In the genomic region with DNA sequence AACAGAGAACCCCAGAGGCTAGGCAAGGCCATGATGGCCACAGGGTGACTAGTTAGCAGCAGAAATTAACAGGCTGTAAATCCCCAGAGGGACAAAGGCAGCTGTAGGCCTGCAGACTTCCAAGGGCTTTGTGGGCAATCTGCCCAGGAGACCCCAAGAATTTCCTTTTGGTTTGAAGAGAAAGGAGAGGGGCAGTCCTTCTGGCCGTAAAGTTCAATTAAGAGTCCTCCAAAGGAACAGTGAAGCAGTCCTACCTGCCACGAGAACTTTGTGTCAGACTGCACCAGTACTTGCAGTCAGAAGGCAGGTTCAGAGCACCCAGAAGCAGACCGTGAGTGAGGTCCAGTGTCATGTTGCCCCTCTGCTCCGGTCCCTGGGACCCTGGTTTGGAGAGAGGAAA, we compare ENCODE assay signal across 8 mouse cellular contexts. TPM values are rescaled to one million over a fixed set of nuclear protein-coding genes. Genes with fewer than 3 reads are reported as not detected.
DNase-seq lines count a peak whose midpoint lies in the region; ATAC-seq lines count a peak whose summit lies in the region.
"Had no signal": no experiment of that assay in that cellular context is flagged by ENCODE, and none has a peak within 500 bp of the region (broad histone marks: within the 10 kb centered on the region; RNA-seq: fewer than 3 reads in every experiment).

No protein-coding gene starts in this region.

- H3K4me3 ChIP-seq in forebrain, embryonic 12.5 days (replicated peaks): no peak overlapping the region
- no peak overlapping the region for H3K4me3 ChIP-seq in intestine, embryonic 16.5 days (ENCODE audit: low read length)

- H3K27me3 ChIP-seq in forebrain, embryonic 12.5 days: no peaks in the 10 kb centered on the region
- no peaks in the 10 kb centered on the region for H3K27me3 ChIP-seq in intestine, embryonic 16.5 days (replicated peaks; ENCODE audit: control insufficient read depth, insufficient read depth, low read length)

- DNase-seq in kidney, postnatal 4 days: peak; percentile 48 to 55
- no peak for DNase-seq in kidney, adult 9 months
- DNase-seq in retina, embryonic 14.5 days (ENCODE audit: low spot score): peak; percentile 45
- DNase-seq in spleen, adult 12 weeks (ENCODE audit: low spot score): no peak
- no peak for DNase-seq in right cerebral cortex, adult 2 months (ENCODE audit: low spot score in 2 of 2)

- H3K4me2 ChIP-seq in forebrain, embryonic 12.5 days: peak overlapping the region; percentile 69
- H3K4me2 ChIP-seq in intestine, embryonic 16.5 days (ENCODE audit: low read depth, low read length): no peak overlapping the region

- H3K36me3 ChIP-seq in forebrain, embryonic 12.5 days (replicated peaks): peaks cover 7% of the 10 kb centered on the region; the same call in 1 of the 2 replicates
- H3K36me3 ChIP-seq in intestine, embryonic 16.5 days (ENCODE audit: control insufficient read depth, insufficient read depth, low read length): peaks cover 8% of the 10 kb centered on the region; the same call in 1 of the 2 replicates

- H3K4me1 ChIP-seq in forebrain, embryonic 12.5 days: peaks cover 55% of the 10 kb centered on the region
- H3K4me1 ChIP-seq in intestine, embryonic 16.5 days (ENCODE audit: control insufficient read depth, insufficient read depth, low read length): peaks cover 26% of the 10 kb centered on the region

- WGBS in forebrain, embryonic 12.5 days: 43% methylated on average over 4 of the region's 4 CpGs
- WGBS in intestine, embryonic 16.5 days: 70% methylated on average over 4 of the region's 4 CpGs

- no peak for ATAC-seq in forebrain, embryonic 12.5 days (ENCODE audit: low FRiP score)
- no peak for ATAC-seq in intestine, embryonic 16.5 days
- ATAC-seq: activated CD4-positive, CD25-positive, alpha-beta regulatory T cell, adult 4 months had no signal

- peak overlapping the region; percentile 56 for H3K9ac ChIP-seq in forebrain, embryonic 12.5 days
- H3K9ac ChIP-seq in intestine, embryonic 16.5 days (ENCODE audit: low read depth, low read length): peak overlapping the region; percentile 68

- H3K9me3 ChIP-seq in forebrain, embryonic 12.5 days: no peaks in the 10 kb centered on the region
- no peaks in the 10 kb centered on the region for H3K9me3 ChIP-seq in intestine, embryonic 16.5 days (ENCODE audit: control insufficient read depth, low read length)

- H3K27ac ChIP-seq in forebrain, embryonic 12.5 days: peak overlapping the region; percentile 95
- peak overlapping the region; percentile 94 for H3K27ac ChIP-seq in intestine, embryonic 16.5 days (ENCODE audit: low read length)

RNA-seq across cellular contexts. Expression of gene Hes6, which starts 1.1 kb away (rescaled TPM):
- polyA plus RNA-seq in forebrain, embryonic 12.5 days (2016; fragmentation: Nextera tagmentation; extraction: Ambion mirVana): 295 and 297 TPM in 2 replicates
- polyA plus RNA-seq in intestine, embryonic 16.5 days (2015; fragmentation: Nextera tagmentation; extraction: Ambion mirVana): 98.7 and 105 TPM in 2 replicates

RNA-seq across cellular contexts. Expression of gene Ilkap, which starts 16.3 kb away (rescaled TPM):
- 153 and 163 TPM in 2 replicates for polyA plus RNA-seq in forebrain, embryonic 12.5 days (2016; fragmentation: Nextera tagmentation; extraction: Ambion mirVana)
- polyA plus RNA-seq in intestine, embryonic 16.5 days (2015; fragmentation: Nextera tagmentation; extraction: Ambion mirVana): 102 and 112 TPM in 2 replicates

RNA-seq across cellular contexts. Expression of gene Per2, which starts 44.2 kb away (rescaled TPM):
- polyA plus RNA-seq in forebrain, embryonic 12.5 days (2016; fragmentation: Nextera tagmentation; extraction: Ambion mirVana): 3.7 and 3.9 TPM in 2 replicates
- polyA plus RNA-seq in intestine, embryonic 16.5 days (2015; fragmentation: Nextera tagmentation; extraction: Ambion mirVana): 8.9 and 11.7 TPM in 2 replicates

RNA-seq across cellular contexts. Expression of gene Erfe, which starts 48.7 kb away (rescaled TPM):
- 0.90 and 0.95 TPM in 2 replicates for polyA plus RNA-seq in forebrain, embryonic 12.5 days (2016; fragmentation: Nextera tagmentation; extraction: Ambion mirVana)
- polyA plus RNA-seq in intestine, embryonic 16.5 days (2015; fragmentation: Nextera tagmentation; extraction: Ambion mirVana): 7.1 and 9.0 TPM in 2 replicates
- polyA plus RNA-seq: activated CD4-positive, CD25-positive, alpha-beta regulatory T cell, adult 4 months had no signal

Comparison
In these comparisons a context has a peak if more than half of its experiments do, and no peak if none do; other contexts are left out.
1. DNase-seq: peak in kidney, postnatal 4 days (2 of 2) and retina, embryonic 14.5 days (single experiment); none in kidney, adult 9 months (single experiment), spleen, adult 12 weeks (single experiment) and right cerebral cortex, adult 2 months (0 of 2).